Mouse (Mus musculus): ENCODE data around the gene Mbtps1.

Mbtps1 gene

DNA sequence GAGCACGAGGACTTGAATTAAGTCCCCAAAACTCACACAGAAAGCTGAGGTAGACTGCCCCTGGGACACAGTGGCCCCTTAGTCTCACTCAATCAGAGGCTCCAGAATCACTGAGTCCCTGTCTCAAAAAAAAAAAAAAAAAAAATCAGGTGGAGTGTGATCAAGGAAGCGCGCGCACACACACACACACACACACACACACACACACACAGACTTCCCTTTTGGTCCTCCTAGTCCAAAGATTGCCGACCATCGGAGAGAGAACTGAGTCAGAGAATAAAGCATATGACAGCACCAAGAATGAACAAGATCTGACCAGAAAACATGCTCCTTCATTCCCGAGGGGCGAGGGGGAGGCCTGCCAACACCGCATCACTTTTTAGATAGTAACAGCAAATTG is 1.4 kb downstream of the Mbtps1 start:
- DNase-seq: no peak

DNA sequence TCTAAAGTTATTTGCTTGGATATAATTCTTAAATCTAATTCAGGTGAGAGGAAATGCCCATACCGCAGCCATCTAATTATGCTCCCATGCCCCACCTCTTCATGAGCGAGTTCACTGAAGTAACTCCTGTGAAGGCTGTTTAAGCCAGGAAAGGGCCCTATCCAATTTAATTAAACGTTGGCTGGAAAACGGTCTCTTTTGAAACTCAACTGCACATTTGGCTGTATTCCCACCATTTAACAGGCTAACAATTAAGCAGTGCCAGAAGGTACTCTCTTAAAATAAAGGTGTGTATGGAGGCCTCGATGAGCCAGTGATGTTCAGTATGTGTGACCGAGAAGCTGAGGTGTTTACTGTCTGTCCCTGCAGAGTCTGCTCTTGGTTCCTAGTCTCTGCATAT is 2.7 kb downstream of the Mbtps1 start:
- DNase-seq: no peak

DNA sequence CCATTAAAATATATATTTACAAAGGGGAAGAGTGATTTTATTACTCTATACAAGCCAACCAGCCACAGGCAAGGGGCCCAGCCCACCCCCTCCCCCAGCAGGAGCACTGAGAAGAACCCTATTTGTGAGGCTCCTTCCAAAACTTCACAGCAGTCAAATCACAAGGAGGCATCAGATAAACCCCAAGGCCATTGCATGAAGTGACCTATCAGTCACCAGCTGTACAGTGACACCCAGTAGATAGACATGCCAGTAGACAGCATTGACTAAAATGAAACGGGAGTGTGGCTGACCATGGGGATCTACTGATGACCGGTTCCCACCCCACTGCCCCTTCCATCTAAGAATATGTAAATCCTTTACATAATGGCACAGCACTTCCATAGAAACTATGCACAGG is 5.6 kb downstream of the Mbtps1 start:
- DNase-seq: no peak

DNA sequence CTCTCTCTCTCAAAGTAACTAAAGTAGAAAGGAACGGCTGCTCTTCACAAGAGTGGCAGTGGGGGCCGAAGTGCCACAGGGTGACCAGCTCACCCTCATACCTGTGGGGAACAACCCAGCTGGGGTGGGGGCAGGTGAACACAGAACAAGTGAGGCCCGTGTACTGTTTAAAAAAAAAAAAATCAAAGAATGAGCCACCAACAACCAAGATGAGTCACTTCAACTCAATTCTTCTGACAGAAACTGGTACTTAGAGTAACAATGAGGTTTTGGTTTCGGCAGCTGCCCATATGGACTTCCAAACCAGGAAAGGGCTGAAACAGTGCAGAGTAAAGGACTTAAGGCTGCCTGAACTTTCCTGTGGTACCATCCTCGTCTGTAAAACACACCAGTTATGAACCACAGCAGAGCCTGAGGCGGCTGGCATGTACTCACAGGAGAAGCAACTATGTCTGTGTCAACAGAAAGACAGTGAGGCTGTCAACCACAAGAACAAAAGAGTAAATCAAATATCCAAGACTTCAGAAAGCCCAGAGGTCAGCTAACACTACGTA is 9.9 kb downstream of the Mbtps1 start:
- no peak for DNase-seq

DNA sequence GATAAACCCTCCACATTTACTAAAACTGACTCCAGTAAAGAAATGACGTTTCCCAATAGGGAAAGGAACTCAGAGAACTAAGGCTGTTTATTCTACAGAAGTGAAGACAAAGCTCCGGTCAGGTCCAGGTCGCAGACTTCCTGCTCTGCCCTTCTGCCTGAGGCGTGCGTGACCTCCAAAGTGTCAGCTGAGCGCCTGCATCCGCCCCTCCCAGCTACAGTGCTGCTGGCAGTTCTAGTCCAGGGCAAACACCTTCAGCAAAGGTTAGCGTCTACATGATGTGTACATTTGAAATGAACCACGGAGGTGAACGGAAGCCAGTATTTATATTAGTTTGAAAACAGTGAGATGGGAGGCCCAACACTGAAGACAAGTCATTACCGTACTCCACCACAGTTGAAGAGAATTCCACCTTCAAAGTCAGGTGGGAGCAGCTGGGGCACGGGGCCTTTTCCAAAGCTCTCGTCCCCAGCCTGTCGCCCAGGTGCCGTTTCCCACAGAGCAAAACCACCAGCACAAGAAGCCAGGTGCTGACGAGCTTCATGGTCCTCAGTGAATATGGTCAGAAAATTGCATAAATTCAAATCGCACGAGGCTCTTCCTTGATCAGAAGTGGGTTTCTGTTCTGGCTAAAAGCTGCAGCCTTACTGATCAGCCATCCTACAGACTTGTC is 11.4 kb downstream of the Mbtps1 start:
- DNase-seq: no peak

DNA sequence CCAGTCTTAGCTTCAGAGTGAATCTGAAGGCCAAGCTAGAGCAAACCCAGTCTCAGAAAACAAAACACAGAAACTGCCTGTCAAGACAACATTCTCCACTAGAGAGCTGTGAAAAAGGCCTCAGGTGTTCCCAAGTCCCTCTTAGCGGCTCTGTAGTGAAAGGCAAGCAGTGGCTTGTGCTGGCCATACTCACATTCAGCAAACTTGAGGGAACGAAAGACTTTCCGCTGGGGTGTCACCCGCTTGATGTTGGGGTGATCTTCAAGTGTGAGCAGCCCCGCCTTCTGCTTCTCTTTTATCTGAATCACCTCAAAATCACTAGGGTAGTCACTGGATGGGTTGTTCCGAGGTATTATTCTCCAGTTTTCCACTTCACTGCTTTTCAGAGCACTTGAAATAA is 12.7 kb downstream of the Mbtps1 start:
- DNase-seq: no peak

DNA sequence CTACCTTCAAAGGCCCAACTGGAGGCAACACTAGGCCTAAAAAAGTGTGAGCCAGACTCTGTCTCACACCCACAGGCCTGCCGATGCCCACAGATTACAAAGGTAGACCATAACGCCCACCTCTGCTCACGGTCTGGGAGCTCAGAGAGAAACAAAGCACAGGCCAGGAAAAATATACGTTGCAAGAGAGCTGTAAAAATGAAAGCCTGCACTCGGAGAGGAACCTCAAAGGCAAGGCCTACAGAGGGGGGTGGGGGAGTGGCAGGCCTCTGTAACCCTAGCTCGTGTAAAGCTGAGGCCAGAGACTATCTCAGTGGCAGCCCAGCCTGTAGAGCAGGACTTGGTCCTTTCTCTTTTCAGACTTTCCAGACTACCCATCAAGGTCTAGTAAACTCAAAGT is 13.4 kb downstream of the Mbtps1 start:
- DNase-seq: no peak

DNA sequence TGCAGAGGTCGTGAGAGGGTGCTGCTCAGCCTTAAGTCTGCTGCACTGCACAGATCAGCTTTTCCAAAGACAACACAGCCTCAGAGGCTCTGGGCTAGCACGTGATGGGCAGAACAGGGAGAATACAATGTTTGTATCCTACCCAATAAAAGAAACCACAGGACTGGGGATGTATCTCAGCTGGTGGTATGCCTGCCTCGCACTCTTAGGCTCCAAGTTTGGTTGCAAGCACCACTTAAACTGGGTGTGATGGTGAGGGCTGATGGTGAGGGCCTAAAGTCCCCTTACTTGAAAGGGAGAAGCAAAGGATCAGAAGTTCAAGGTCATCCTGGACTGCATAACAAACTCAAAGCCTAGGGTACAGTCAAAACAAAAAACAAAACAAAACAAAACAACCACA is 13.9 kb downstream of the Mbtps1 start:
- DNase-seq: no peak

DNA sequence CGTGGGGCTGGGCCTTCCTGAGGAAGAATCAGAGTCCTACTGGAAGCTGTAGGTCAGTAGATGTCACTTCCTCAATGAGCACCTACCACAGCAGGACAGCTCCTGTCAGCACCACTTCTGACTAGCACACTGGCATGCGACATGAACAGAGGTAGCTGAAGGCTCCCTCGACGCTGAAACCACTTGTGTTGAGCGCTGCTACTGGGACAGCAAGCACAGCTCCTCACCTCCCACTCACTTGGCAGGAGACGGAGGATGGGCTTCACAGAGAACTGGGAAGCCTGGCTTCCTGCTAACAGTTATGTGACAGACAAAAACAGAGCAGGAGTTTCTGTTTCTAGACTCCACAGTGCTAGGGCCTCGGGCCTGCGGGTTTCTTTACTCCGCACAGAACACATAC is 26.6 kb downstream of the Mbtps1 start:
- DNase-seq: no peak

DNA sequence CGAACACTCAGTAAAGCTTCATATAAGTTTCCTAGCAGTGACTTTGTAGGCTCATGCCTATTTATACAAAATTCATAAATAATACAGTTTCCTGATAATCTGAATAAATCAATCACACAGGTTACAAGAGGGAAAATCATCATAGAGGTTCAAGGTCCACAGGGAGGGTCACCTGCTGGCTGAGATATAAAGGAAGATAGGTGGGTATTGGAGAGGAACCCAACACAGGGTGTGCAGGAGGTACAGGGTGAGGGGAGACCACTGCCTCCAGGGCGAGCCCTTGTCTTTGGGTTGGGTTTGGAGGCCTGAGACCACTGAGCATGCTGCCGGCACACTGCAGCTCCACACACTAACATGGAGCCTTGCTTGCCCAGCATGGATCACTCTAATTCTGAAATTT is 27.1 kb downstream of the Mbtps1 start:
- DNase-seq: no peak

DNA sequence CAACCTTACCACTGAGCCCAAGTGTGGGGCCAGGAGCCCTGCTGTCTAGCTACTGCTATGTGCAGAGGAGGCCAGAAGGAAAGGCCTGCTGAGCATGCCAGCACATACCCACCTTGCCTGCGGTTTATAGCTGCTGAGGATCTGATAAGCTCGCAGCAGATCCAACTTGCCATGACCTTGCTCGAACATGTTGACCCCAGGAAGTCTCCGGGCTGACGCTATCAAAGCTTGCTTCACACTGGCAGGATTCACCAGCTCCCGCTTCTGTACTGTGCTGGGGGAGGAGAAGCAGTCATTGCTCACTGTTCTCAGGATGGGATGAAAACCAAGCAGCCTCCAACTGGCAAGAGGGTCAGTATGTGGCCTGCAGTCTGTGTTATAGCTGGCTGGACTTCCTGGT is 27.6 kb downstream of the Mbtps1 start:
- no peak for DNase-seq

DNA sequence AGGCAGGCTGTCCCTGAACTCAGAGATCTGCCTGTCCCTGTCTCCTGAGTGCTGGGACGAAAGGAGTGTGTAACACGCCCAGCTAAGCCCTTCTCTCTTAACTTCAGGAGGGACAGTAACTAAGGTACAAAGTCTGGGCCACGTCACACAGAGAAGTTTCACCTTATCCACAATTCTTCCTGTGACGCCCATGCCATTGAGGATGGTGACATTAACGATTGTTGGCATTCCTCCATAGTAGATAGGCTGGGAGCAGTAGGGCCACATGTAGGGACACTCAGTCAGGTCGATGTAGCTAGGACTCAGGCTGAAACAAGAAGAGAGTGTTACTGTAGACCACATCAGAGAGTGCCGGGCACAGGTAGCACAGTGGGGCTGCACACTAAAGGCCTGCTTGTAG is 29.8 kb downstream of the Mbtps1 start:
- DNase-seq: no peak

DNA sequence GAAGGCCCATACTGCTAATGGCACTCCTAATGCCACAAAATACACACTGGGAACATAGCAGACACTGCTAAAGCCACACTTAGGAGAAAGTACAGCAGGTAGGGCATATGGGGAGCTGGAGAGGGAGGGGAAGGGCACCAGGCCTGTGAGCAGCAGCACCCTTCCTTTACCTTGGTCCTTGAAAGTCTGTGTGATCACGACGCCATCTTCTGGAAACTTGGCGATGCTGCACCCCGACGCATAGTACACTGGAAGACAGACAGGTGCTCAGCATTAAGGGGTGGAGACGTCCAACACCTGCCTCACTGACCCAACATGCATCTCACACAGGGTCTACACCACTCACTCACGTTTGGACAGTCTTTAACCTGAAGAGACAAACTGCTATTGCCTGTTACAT is 38.4 kb downstream of the Mbtps1 start:
- DNase-seq: no peak

DNA sequence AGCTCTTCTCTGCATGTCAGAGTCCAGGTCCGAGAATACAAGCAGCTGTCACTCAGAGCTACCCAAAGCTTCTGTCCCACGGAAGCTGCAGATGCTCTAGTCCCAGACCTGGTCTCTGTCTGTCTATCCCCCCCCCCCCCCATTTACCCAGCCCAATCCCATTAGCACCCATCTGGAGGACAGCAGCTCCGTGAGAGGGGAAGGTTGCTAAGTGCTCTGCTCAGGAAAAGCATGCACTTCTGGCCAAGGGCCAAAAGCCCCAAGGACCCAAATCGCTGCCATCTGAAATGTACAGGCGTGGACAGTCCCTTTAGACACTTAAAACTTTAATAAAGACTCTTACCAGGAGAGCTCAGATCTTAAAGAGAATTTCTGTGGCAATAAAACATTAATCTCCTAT is 41.9 kb downstream of the Mbtps1 start:
- no peak for DNase-seq

DNA sequence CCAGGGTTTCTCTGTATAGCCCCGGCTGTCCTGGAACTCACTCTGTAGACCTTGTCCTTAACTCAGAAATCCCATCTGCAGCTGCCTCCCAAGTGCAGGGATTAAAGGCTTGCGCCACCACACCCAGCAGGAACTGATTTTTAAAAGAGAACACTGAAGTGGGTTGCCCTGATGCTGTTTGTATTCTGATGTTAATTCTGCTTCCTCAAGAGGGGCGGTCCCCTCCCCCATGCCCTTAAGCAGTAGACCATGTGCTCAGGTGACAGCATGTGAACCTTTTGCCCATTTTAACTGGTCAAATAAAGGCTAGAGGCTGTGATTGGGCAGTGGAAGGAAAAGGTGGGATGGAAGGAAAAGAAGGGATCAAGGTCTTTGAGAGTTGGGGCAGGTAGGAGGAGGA is 42.8 kb downstream of the Mbtps1 start:
- no peak for DNase-seq

DNA sequence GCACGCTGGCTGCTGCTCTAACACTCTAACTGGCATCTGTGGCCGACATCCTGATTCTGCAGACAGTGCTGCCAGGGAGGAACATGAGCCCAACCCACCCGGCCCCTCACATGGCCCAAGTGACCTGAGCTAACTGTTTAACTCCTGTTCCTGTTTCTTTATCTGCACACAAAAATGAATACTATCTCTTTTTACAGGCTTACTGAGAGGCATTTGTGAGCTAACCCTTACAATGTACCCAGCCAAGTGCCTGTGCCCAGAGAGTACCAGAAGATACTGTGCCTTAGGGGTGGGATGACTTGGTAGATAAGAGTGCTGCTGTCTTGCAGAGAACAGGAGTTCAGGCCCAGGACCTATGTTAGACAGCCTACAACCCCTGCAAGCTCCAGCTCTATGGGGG is 43.6 kb downstream of the Mbtps1 start:
- no peak for DNase-seq

DNA sequence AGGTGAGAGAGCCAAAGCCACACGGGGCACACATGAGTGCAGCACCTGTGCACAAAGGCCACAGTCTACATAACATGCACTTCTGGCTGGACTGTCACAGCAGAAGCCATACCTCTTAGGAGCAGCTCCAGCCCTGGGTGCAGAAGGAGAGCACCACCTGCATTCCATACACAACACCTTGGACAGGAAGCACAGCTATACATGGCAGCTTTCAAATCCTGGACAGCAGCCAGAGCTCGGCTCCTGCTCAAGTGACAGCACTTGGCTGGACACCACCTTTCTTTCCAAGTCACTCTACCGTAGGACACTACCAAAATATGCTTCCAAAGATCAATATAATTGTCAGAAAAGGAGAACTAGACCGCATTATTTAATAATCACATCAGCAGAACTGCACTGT is 45.1 kb downstream of the Mbtps1 start:
- DNase-seq: peak; percentile 54

DNA sequence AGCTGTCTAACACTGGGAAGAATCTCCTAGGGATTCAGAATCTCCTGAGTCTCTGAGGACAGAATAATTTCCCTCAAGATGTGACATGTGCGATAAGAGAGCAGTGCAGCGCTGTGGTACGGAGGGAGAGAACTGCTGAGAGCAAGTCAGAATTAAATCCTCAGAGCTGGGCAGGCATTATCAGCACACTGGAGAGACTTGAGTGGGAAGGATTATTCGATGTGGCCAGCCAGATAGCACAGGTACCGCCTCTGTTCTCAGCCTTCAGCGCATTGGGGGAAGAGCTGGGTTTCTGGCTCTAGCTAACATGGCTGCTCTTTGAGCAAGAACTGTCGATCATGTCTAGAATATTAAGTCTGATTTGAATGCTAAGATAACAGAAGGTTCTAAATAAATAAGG is 46.8 kb downstream of the Mbtps1 start:
- DNase-seq: no peak

DNA sequence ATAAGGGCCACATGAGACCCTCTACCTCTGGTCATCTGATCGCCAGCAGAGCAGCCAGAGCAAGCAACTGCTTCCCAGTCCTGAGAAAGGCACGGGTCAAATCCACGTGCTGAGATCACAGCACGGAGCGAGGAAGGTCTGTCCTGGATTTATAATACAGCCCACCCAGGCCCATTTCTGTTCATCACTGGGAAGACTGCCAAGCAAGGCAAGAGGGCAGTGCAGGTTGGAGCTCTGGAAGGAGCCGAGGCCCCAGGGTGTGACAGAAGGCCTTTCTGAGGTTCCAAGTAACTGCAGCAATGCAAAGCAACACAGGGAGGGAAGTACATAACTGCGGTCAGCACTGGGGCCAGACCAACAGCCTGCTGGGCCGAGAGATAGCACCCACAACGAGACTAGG is 48.1 kb downstream of the Mbtps1 start:
- DNase-seq: no peak

DNA sequence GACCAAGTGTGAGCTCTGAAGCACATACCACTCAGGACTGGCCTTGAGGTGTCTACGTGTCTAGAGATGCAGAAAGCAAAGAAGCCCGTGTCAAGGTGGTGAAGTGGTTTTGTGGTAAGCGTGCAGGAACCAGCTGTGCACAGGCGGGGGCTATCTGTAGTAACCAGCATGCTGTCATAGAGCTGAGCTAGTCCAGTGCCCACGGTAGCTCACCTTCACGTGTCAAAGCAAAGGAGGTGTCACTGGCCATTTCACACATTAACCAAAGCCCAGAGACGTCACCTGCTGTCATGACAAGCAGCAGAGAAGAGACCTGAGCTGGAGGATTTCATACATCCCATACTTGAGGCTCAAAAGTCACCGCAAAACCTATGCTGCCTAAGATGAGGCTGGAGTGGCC is 52.4 kb downstream of the Mbtps1 start:
- no peak for DNase-seq

DNA sequence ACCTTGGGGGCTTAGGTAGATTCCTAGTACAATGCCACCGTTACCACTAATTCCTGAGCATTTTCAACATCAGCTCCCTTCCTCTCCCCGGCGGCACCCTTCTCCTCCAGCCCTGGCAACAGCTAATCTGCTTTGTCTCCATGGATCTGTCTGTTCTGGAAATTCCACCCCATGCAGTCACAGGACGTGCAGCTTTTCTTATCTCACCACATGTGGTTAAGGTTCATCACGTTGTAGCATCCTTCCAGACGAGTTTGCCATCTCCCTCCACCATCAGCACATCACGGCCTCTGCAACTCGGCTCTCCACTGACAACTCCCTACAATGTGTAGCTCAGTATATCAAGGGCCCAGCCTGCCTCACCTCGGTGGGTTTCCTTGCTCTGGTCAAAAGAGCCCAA is 53.0 kb downstream of the Mbtps1 start:
- DNase-seq: no peak

DNA sequence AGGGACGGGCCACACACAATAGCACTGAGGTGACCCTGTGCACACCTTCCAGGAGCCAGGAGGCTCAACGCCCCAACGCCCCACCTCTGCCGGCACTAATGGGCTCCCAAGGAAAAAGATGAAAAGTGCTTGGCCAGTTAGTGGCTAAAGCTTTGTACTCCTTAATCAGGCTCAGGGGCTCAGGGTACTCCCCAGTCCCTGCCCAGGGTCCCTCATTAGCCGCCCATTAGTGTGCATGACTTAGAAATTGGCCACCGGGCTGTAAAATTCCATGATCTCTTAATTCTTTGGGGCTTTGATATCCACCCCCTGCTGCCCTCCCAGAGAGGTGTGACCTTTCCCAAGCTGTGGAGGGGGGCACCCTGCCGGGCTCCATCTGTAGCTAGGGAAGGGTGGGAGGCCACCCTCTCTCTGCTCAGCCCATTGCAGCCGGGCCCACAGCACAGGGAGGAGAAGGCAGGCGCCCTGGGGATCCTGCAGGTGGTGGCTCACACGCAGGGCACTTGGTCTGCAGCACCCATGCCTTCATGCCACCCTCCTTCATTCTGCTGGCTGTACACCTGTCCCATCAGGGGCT is 55.3 kb downstream of the Mbtps1 start:
- DNase-seq: peak; percentile 17

DNA sequence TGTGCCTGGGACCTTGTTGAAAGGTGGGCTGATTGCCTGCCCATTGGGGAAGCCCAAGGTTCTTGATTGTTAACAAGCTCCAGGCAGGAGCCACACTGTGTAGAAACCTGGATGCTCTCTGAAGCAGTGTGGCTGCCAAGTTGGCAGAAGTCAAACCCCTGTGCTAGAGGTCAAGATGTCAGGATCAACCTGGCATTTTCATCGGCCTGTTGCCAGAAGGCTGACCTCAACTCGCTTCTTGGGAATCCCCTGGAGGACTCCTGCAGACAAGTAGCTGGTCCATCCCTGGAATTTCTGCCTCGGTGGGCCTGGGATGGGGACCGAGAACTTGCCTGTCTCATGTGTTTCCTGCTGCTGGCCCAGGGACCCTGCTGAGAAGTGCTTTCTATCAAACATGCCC is 56.4 kb downstream of the Mbtps1 start:
- DNase-seq: no peak

DNA sequence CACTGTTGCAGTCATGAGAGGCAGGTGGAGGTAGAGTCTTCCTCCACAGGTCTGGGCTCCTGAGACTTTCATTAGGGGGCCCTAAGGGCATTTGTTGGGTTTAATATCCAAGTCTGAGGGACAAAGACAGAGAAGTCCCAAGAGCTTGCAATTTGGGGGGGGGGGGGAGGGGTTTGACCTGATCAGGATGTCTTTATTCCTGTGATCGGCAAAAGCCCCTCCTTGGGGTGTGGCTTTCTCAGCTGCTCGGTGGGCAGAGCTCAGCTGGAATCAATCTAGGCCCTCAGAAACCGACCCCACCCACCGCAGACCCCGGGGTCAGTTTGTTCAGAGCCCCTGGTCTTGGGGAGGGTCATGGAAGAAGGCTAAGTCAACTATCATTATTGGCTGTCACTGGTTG is 56.9 kb downstream of the Mbtps1 start, which contains the start of gene Slc38a8:
Gene Slc38a8 (minus strand): TSS at position 101 of the 400 bp plus-strand sequence.
- no peak for DNase-seq

DNA sequence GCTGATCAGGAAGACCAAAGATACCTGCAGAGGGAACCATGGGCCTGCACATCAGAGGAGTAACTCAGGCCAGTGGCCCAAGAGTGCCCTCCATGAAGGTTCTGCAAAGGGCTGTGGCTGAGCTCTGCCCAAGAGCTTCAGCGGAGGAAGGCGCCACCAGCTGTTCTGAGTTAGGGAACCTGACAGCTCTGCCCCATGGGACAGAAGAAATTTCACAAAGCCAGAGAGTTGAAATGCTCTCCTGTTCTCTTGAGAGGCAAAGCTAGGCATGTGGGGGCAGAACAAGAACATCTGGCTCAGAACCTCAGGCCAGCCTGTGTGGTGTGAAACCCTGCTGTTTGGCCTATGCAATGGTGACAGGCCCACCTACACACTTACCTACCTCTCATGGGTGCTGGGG is 58.7 kb downstream of the Mbtps1 start:
- DNase-seq: no peak

All from cerebellum, adult 8-10 months (tissue).